Mouse (Mus musculus) R1 (cell line): Measurements from ENCODE around the gene Slc15a3.

Experiments
- DNase-seq: peaks from one replicate; pipeline ENCODE4 v3.0.0-alpha.2; 2018; ENCODE audit warnings: low read depth, low spot score

The Slc15a3 gene

DNA sequence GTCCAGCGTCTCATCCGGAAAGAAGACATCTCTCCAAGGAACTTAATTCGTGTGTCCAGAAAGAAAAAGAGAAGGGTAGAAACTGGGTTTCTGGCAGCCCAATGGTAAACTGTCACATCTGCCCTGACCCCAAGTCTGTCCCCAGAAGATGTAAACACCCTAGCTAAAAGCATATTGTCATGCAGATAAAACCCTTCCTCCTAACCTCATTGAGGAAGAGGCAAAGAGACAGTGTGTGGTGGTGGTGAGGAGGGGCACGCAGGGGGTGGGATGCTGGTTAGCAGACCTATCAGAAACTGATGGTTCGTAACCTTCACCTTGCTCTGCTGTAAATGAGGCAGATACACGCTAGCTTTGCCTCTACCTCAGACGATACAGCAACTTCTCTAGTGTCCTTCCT lies 18.2 kb upstream of the Slc15a3 start:
- peak; percentile 33 for DNase-seq

DNA sequence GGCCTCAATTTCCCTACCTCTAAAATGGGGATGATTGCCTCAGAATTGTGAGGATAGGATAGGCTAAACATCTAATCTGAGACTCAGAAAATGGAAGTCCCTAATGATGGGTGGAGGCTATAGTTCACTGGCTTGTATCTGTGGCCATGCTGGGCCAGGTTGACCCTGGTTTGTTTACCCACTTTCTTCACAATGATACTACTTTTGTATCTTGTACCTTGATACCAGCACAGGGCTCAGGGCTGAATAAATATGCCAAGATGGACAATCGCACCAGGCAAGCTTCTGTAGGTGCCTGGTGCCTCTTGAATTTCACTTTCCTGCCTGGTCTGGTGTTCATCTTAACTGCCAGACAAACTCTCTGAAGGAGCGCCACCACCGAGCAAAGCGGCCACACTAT lies 17.0 kb upstream of the Slc15a3 start:
- DNase-seq: no peak

DNA sequence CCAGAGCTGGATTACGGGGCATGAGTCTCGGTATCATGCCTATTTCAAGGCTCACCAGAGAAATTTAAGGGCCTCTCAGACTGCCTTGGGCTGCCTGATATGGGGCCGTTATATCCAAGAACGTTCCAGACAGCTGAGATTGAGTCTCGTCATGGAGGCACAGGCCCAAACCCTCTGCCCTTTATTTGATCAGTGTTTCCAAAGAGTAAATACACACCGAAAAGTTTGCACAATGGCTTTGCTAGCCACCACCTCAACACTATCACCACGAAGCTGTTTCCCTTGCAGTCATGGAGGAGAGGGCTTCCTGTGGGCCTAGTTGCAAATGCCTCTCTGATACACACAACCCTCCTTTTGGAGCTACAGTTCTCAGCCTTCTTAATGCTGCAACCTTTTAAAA lies 15.5 kb upstream of the Slc15a3 start:
- DNase-seq: no peak

DNA sequence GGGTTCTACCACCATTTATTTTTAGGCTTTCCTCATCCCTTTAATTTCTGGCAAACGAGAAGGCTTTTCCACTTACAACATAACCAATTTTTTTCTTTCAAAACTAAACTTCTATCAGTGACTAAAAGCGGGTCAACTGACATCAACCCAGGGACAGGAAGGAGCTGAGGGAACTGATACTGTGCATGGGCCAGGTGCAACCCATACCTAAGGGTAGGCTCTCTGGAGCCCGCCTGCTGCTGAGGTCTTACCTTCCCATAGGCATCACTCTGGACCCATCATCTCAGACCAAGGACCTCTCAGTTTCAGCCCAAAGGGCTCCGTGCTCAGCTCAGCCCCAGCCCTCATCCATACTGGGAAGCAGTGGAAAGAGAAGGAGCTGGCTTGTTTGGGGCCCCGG lies 11.2 kb upstream of the Slc15a3 start:
- no peak for DNase-seq

DNA sequence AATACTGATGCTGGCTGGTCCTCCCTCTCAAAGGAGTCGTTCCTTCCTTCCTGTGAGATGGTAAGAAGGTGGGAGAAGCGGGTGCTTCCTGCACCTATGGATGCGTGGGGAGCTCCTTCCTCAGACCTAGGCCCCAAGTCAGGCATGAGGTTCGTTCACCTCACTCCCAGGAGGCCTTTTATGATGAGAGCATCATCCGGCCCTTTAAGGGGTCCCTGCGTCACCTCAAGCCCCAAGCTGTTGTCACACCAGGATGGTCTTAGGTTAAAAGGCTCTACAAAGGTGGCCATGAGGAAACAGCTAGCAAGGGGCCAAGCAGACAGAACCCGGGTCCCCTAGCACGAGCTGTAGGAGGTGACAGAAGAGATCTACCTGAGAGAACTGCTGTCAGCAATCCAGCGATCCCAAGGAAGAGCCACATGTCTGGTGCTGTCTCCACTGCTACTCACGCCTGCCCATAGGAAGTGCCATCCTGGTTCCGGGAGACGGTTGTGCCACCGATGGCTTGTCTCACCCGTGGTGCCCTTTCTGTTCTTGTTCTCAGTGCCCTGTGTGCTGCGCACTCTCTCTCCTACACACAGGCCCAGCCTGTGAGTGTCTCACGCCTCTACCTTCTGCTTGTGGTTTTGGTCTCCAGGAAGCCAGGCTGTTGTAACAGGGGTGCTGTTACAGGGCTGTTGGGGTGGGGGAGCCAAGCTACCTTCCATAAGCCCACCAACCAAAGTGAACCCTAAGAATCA lies 9.9 kb upstream of the Slc15a3 start, which contains the start of gene Cd6:
TSS of gene Cd6 (minus strand) at position 623 of the 740 bp plus-strand sequence.
- no peak for DNase-seq

DNA sequence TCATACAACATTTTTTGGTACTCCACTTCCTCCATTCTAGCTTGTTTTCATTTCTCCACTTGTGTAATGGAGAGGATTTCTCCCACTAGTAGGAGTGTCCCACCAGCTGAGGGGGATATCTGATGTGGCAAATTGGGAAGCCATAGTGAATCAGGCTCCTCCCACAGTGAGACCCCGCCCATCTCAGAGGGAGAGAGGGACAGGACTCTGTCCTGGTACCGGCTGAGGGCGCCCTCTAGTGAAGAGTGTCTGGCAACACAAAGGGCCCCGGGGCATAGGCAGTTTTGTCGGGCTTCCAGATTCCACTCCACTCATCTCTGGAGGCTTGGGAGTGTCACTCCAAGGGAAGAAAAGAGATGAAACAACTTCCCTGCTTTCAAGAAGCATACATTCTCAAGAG lies 8.1 kb upstream of the Slc15a3 start:
- DNase-seq: peak; percentile 93

DNA sequence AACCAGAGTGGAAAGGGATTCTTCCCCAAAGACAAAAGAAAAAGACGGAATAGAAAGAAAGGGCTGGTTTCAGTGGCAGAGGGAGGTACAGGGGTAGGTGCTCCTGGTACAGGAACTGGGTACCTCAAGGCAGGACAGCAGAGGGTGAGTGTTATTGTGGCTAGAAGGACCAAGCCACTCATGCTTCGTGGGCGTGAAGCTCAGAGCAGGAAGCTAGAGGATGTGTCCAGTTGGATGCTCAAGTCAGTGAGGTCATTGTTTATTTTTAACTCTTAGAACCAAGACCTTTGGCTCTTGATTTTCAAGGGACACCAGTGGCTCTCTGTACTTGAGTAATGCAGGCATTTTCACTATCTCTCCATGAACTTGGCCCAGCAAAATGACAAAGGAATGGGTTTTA lies 7.5 kb upstream of the Slc15a3 start:
- DNase-seq: no peak

DNA sequence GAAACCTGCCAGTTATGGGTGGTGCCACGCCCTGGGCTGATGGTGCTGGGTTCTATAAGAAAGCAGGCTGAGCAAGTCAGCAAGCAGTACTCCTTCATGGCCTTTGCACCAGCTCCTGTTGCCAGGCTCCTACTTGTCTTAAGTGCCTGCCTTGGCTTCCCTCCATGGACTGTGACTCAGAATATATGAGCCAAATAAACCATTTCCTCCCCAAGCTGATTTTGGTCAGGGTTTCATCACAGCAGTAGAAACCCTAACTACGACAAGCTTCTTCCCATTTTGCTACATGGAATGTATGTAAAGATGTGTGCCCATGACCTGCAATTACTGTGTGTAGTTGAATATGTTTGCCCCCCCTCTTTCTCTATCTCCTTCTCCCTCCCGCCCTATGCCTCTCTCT lies 5.9 kb upstream of the Slc15a3 start:
- no peak for DNase-seq

DNA sequence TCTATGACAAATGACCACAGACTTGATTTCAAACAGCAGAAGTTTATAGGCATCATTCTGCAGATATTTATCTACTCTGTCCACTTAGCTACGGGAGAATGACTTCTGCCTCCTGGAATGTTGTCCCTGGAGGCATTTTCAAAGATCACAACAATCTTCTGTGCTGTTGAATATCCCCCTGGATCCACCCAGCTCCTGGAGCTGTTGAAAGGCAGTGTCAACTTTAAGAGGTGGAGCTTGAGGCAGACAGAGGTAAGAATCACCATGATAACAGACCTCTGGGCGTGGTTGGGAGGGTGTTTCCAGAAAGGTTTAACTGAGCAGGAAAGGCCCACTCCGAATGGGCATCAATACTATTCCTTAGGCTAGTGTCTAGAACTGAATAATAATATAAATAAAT lies 3.9 kb upstream of the Slc15a3 start:
- DNase-seq: peak; percentile 78

DNA sequence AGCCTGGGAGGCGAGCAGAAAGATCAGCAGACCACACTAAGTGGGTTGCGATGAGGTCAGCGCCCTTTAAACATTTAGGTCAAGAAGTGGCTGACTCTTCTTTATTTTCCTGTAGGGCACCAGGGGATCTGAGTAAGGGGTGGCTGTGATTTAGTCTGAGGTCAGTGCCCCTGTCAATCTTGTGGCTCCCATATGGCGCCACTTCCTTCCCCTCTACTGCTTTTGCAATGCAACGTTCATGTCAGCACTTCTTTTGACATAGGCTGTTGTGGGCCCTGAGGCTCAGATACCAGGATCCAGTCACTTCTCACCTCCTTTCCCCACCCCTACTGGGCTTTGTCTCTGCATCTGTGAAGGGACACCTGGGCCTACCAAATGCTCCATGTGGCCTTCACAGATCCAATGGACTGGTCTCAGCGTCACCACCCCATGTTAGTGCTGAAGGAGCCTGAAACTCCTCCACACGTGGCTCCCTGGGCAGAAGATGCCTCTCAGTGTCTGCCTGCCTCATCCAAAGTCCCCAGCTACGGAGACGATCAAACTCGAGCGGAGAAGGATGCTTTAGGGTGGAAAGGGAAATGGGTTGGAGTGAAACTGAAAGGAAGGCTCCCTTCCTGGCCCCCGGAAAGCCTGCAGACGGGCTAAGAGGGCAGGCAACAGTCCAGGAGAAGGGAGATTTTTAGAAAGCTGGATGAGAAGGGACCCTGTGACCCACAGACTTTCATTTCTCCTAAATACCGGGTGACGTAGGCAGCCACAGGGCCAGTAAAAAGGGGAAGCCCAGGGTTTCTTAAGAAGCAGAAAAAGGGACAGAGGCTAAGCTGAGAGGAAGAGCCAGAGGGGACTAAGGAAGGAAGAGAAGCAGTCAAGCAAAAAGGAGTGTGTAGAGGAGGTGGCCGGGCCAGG lies 2.4 kb downstream of the Slc15a3 start:
- no peak for DNase-seq

DNA sequence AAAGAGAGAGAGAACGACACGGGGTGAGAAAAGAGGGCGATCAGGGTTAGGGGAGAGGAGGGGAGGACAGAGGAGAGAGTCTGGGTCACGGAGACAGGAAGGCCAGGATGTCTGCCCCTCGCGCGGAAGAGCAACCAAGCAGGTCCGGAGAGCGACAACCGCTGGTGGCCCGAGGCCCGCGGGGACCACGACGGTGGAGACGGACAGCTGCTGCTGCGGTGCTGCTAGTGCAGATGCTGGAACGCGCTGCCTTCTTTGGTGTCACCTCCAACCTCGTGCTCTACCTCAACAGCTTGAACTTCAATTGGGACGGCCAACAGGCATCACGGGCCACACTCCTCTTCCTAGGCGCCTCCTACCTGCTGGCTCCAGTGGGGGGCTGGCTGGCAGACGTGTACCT lies 3.4 kb downstream of the Slc15a3 start:
- DNase-seq: no peak

DNA sequence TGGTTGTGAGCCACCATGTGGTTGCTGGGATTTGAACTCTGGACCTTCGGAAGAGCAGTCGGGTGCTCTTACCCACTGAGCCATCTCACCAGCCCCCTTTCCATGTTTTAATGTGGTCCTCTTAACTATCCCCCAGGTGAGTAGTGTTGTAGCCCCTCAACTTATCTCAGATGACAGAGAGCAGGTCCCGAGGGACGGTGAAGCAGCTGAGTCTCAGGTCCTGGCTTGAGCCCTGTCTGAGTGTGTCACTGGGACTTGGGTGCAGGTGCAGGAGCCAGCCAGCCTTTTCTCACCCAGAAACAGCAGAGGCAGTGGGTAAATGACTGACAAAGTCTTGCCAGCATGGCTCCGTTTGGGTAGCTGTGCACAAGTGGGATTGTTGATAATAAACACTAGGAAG lies 4.7 kb downstream of the Slc15a3 start:
- no peak for DNase-seq

DNA sequence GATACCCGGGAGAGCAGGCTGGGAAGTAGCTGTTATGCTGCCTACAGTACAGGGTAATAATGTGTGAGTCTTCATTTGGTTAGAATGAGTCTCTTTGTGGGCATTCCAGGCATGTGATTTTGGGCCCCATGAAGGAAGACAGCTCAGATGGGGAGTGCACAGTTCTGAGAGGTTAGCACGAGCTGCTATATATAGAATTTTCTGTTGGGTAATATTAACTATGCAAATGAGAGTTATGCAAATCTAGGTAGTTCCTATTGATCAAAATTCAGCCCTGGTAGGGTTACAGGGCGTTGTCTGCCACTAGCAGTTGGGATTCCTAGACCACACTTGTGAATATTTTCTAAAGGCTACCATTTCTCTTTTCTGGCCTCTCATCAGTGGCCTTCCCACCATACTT lies 5.9 kb downstream of the Slc15a3 start:
- DNase-seq: no peak

DNA sequence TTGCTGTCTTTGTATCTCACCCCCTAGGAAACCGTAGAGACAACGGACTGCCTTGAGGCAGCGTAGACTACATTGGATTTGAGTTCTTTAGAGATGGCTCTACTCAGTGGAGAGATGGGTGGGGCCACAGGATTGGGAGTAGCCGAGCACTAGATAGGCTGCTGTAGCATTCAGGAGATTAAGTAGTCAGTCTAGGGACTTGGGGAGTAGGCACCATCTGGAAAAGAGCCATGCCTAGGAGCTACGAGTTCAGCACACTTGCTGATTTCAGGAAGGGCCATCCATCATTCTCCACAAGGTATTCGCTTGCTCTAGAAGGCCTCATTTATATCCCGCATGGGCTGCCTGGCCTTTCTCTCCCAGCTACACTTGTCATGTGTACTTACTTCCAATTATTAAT lies 6.6 kb downstream of the Slc15a3 start:
- DNase-seq: no peak

DNA sequence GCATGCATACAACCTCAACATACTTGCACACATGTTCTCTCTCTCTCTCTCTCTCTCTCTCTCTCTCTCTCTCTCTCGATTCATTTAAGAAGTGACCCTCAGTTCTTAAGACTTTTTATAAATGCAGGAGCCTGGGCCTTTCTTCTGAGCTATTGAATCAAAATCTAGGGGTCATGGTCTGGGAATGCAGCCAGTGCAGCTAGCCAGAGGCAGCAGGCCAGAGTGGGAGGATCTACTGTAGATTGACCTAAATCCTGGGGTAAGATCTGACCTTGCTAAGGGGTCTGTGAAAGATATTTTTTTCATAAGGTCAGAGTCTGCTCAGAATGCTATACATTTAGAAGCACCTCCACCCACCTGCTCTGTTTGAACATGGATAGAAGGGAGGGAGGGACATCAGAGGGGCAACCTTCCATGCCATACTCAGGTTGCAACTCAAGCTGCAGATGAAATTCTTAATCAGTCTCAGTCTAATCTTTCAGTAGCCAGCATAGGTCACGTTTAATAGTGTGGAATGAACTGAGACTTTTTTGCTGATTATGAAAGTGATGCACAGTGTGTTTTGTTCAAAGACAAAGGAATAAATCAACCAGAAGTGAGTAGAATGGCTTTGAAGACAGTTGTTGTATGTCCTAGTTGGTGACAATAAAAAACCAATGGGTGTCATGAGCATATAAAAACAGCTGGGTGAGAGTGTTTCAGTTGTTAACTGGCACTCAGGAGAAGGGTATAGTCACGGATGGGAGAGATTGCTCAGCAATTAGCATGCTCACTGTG lies 8.0 kb downstream of the Slc15a3 start:
- no peak for DNase-seq

DNA sequence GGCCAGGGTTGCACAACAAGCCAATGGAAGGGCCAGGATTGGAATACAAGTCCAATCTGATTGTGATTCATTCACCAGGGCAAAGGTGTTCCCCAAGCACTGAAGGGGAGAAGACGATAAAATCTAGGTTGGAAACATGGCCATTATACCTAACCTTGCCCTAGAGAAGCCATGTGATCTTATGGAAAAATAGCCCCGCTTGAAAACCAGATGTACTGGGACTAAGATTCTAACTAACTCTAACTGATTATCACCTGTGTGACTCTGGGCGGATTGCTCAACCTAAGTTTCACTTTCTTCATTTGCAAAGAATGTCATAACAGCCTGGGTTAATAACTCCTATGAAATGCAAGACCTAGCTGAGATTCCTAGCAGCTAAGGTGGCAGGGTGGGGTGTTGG lies 15.9 kb downstream of the Slc15a3 start:
- no peak for DNase-seq

DNA sequence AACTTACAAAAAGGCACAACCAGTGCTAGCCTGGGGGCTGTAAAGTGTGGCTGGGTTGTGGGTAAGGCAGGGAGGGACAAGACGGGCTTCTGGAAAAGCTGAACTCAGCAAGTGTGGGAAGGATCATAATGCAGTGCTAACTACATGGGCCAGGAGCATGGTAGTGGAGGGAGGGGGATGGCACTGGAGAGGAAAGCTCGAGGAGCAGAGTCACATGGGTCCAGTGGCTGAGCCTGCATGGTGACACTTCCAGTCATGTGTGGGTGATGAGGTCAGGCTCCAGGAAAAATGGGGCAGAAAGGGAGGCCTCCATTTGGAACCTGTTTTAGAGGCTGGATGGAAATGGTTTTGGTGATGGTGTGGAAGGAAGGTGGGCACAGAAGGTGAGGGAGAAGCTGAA lies 17.0 kb downstream of the Slc15a3 start:
- no peak for DNase-seq

DNA sequence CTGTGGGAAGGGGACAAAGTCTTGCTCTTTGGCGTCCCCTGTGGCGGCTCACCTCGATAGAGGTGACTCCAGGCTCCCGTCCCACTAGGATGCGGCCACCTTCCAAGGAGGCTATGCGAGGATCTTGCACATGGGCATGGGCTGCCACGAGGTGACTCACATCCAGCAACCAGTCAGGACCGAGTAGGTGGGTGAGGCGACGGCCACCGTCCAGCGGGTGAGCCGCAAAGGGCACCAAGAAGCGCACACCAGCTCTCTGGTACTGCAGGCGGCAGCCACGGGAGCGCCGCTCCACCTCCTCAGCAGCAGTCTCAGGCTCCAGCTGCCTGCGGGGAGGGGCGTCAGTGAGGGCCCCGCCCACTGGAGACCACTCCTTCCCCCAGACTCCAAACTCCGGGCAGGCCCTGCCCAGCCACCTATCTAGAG lies 20.6 kb downstream of the Slc15a3 start:
- peak; percentile 85 for DNase-seq

DNA sequence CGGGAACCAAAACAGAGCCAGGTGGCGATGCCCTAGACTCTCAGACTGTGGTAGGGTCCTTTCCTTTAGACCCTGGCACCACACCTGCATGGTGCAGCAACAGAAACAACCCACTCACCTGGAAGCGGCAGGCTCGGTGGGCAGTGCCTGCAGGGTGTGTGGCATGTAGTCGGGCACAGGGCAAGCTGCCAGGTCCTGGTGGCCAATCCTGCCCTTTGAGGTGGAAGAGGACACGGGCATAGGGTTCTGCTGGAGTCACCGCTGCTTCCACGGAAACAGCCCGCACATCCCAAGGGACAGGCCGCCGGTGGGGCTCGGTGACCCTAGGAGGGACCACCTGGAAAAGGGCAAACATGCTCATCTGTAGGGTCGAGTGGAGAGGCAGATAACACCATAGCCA lies 26.8 kb downstream of the Slc15a3 start:
- no peak for DNase-seq

DNA sequence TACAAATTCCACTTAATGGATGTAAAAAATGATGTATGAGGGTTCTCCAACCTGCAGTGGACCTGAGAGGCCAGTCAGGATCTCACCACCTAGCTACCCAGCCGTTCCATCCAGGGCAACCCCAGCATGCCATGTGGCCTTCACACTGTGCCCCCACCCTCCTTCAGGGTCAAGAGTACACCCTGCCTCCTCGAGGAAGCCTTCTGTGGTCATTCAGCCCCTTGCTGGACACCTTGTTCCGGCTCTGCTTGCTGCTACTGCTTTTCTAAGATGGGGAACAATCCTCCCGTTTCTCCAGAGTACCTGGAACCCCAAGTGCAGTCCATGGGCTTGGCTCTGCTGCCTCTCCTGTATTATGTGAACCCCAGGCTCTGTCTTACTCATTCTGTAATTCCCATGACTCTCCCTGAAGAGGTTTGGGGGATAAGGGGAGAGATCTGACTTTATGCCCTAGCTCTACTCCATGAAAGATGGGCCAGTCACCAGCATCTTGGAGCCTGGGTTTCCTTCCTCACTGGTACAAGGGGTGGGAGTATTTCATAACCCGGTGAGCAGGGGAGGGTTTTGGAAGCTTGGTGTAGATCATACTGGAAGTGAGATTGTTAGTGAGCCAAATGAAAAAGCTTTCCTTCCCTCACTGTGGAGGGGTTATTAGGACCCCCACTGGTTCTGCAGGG lies 28.6 kb downstream of the Slc15a3 start:
- no peak for DNase-seq

DNA sequence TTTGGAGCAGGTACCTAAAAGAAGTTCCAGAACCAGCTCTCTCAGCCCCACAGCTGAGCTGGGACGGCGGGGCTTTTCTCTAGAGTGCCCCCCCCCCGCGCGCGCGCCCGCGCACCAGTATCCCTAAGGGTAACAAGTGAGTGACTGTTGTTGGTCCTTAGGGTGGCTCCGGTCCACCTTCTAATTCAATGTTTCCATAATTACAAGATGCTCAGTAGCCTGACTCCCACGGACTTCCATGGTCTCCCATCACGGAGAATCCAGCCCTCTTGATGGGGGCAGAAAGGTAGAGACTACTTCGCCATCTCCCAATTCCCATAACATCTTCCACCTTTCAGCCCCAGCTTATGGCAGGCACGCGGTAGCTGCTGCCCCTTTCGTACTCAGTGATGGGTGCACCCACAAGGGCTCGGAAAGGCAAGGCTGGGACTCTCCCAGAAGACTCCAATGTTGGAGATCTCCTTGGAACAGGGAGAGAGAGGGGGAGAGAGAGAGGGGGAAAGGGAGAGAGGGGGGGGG lies 29.2 kb downstream of the Slc15a3 start:
- DNase-seq: no peak
